Mouse (Mus musculus) retina, embryonic 14.5 days (tissue): ENCODE measurements around the gene Dscam.

Experiments used
- DNase-seq: peaks from one replicate; pipeline ENCODE4 v3.0.0-alpha.2; 2015; ENCODE audit warnings: low spot score

Gene Dscam

DNA sequence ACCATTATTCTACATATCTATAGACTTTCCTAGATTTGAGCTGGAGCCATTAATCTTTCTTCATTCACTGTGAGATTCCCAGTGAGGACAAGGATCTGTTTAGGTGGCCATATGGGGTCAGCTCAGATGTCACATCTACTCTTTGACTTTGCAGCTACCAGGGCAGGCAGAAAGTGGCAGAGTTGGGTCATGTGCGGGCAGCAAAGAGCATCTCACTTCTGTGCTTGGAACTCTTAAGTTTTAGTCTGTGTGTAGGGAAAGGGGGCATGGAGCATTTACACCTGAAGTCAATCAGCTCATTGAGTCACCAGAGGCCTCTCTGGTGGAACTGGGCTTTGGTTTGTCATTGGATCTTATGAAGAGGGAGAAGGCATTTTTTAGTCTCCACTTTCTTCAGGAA is 612.2 kb downstream of the Dscam start:
- no peak for DNase-seq

DNA sequence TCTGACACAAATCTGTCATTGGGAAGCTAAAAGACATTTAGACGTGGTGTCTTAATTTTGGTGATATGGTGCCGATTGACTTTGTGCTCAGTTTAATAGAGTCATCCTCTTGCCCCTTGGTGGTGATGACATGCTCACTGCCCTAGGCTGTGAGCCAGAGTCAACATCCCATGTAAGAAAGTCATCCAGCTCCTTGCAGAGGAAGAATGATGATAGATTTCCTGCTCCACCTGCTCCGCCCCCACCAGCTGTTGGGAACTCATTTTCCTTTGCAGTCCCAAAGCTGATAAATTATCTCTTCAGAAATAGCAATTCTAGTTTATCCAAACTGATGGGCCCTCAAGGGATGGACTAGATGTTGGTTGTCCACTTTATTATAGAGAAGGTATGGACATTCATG is 613.9 kb downstream of the Dscam start:
- DNase-seq, result no peak

- no peak for DNase-seq
These were observed 615.1 kb downstream of the Dscam start for GRCm38 (mm10) chr16:96555412-96555811.

DNA sequence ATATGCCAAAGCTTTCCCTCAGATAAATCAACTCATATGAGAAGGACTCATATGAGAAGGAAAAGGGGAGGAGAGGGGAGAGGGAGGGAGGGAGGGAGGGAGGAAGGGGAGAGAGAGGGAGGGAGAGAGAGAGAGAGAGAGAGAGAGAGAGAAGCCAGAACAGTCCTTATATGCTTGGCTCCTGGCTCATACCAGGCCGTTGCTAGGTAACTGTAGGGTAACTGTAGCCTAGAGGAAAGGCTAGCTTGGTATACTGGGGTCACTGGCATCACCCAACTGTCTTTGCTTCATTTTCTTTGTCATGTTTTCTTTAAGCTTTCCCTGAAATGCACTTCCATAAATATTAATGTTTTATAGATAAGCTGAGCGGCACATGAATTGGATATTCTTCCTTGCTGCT is 617.9 kb downstream of the Dscam start:
- DNase-seq, result no peak

DNA sequence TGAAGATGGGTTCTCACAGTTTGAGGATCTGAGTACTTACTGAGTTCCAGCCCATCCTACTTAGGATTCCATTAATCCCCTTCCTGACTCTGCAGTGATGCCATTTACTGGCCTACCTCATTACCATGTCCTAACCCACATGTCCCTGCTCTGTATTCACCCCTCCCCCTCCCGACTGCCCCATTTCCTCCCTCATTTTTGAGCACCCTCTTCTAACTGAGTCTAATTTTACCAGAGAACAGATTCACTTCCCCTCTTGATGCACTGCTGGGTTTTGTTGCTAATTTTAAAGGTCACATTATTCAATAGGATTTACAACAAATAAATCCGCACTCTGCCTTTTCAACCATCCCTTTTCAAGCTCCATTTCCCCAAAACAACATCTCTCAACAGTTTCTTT is 629.5 kb downstream of the Dscam start:
- no peak for DNase-seq
